Mouse (Mus musculus) intestine, embryonic 14.5 days (tissue): Measurements from ENCODE around the gene BB287469. TPM values are rescaled to one million over a fixed set of nuclear protein-coding genes. Genes with fewer than 3 reads are reported as not detected.
"Not testable (repeated sequence)": the region's sequence is repeated elsewhere in the genome, so short reads cannot be mapped to it uniquely, and the experiment has no call there.

Experiments used
- ATAC-seq: fragments of 200-750 bp; cut with Nextera tagmentation; replicated peaks from 2 replicates; pipeline ENCODE4 v1.8.0; 2017; ENCODE audit warnings: low read depth, moderate number of reproducible peaks, moderate TSS enrichment, moderate library complexity; ENCODE audit not compliant: low FRiP score, low TSS enrichment
- DNase-seq: peaks from one replicate; pipeline ENCODE4 v3.0.0-alpha.2; 2018; ENCODE audit warnings: low spot score
- H3K27ac ChIP-seq: fragments of 300-500 bp; sonication (generic); 2 replicates; pipeline ENCODE4 v1.5.1; 2014; ENCODE audit warnings: low read depth, mild to moderate bottlenecking, control low read depth
- H3K27me3 ChIP-seq: fragments of 300-500 bp; sonication (generic); replicated peaks from 2 replicates; pipeline ENCODE4 v1.6.1; 2014; ENCODE audit warnings: low read length, control low read depth; ENCODE audit not compliant: control insufficient read depth, insufficient read depth
- H3K36me3 ChIP-seq: fragments of 300-500 bp; sonication (generic); 2 replicates; pipeline ENCODE4 v1.6.1; 2014; ENCODE audit warnings: low read length, control low read depth; ENCODE audit not compliant: control insufficient read depth, insufficient read depth
- H3K4me1 ChIP-seq: fragments of 300-500 bp; sonication (generic); replicated peaks from 2 replicates; pipeline ENCODE4 v1.6.1; 2014; ENCODE audit warnings: low read length, control low read depth, mixed read lengths; ENCODE audit not compliant: control insufficient read depth, insufficient read depth
- H3K4me2 ChIP-seq: fragments of 300-500 bp; sonication (generic); 2 replicates; pipeline ENCODE4 v1.6.1; 2014; ENCODE audit warnings: low read length
- H3K4me3 ChIP-seq: fragments of 300-500 bp; sonication (generic); 2 replicates; pipeline ENCODE4 v1.5.1; 2014; ENCODE audit warnings: low read depth, low read length, control low read depth, mixed read lengths
- H3K9ac ChIP-seq: fragments of 300-500 bp; sonication (generic); 2 replicates; pipeline ENCODE4 v1.6.1; 2014; ENCODE audit warnings: mild to moderate bottlenecking, low read length
- H3K9me3 ChIP-seq: fragments of 300-500 bp; sonication (generic); 2 replicates; pipeline ENCODE4 v1.6.1; 2016; ENCODE audit warnings: low read length, control low read depth; ENCODE audit not compliant: control insufficient read depth
- WGBS: fragments of 180-500 bp; shearing (Covaris S2); extraction: QIAGEN DNeasy Blood & Tissue Kit; methylation state at CpG from one replicate; pipeline ENCODE4 v1.1.7; 2014; 5-methylcytosine and 5-hydroxymethylcytosine counted together
- polyA plus RNA-seq: library from polyadenylated mRNA; unstranded; fragments of >200 nt; fragmentation: Nextera tagmentation; extraction: Ambion mirVana; gene quantifications from 2 replicates; pipeline ENCODE4 v1.2.1, GENCODE M21; 2014

BB287469 gene
- polyA plus RNA-seq, 1 experiment from 2014 or later = not detected

- H3K4me1 ChIP-seq, H3K27ac ChIP-seq, H3K4me3 ChIP-seq, H3K9ac ChIP-seq, H3K36me3 ChIP-seq, DNase-seq, H3K4me2 ChIP-seq, H3K27me3 ChIP-seq, H3K9me3 ChIP-seq: not testable (repeated sequence)
- 94% methylated on average over 8 of the region's 11 CpGs for WGBS
- 0 out of 2 replicates have a peak, but pooled peaks have one; percentile 33 for ATAC-seq
Observed at GRCm38 (mm10) chr12:87863638-87864037, 47.3 kb downstream of the BB287469 start.

DNA sequence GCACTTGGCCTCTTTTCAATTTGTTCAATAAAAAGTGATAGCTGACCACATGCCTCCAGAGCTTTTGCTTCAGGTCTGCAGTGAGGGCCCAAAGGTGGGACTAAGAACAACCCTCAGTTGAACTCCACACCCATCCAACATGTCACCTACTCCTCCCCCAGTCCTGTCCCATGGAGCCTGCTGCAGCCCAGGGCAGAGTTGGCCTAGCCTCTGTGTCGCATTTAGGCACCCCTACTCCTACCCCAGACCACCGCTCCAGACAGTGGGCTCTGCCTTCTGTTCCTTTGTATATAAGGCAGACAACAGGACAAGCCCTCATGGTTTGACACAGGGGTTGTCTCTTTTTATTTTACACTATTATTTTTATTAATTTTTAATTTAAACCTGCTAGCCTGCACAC lies 47.7 kb downstream of the BB287469 start:
- H3K27ac ChIP-seq, DNase-seq, H3K36me3 ChIP-seq, H3K9me3 ChIP-seq, H3K4me1 ChIP-seq, H3K27me3 ChIP-seq, H3K4me3 ChIP-seq, H3K4me2 ChIP-seq, H3K9ac ChIP-seq, ATAC-seq: not testable (repeated sequence)
- WGBS = 82% methylated on average over 2 of the region's 2 CpGs

Other genes with a start within 250 kb of the BB287469 start
- not detected in 2 replicates for gene Oog1, start 213.9 kb upstream of the BB287469 start, polyA plus RNA-seq
- gene Gm4027, start 197.7 kb upstream of the BB287469 start, polyA plus RNA-seq = not detected in 2 replicates
- not detected in 2 replicates for gene Gm16381, start 172.0 kb upstream of the BB287469 start, polyA plus RNA-seq
- not detected in 2 replicates for gene Gm21319, start 40.8 kb upstream of the BB287469 start, polyA plus RNA-seq
- gene Gm21936, start 21.1 kb upstream of the BB287469 start, polyA plus RNA-seq = not detected in 2 replicates
- not detected in 2 replicates for gene Gm2001, start 25.8 kb downstream of the BB287469 start, polyA plus RNA-seq
- not detected in 2 replicates for gene Gm2016, start 57.5 kb downstream of the BB287469 start, polyA plus RNA-seq
- gene Gm2022, start 78.8 kb downstream of the BB287469 start, polyA plus RNA-seq = not detected in 2 replicates
- gene Gm2035, start 103.3 kb downstream of the BB287469 start, polyA plus RNA-seq = not detected in 2 replicates
- gene Gm2042, start 137.5 kb downstream of the BB287469 start, polyA plus RNA-seq = not detected in 2 replicates
- not detected in 2 replicates for gene Gm2075, start 195.3 kb downstream of the BB287469 start, polyA plus RNA-seq
- not detected in 2 replicates for gene Gm6803, start 202.2 kb downstream of the BB287469 start, polyA plus RNA-seq
- not detected in 2 replicates for gene Gm2056, start 210.4 kb downstream of the BB287469 start, polyA plus RNA-seq